Mouse (Mus musculus): ENCODE measurements around the gene Dhx32. TPM values are rescaled to one million over a fixed set of nuclear protein-coding genes. Genes with fewer than 3 reads are reported as not detected.

Gene Dhx32
- polyA plus RNA-seq, 1 experiment from 2014 or later = 75.4 TPM

- no peak for DNase-seq (ENCODE audit: low spot score)
- no peak overlapping the region for H3K27ac ChIP-seq (ENCODE audit: low read depth, low read length)
- no peak overlapping the region for H3K4me3 ChIP-seq (ENCODE audit: low read depth, low read length)
- no peak for ATAC-seq (replicated peaks; ENCODE audit: low FRiP score)
- no peaks in the 10 kb centered on the region for H3K27me3 ChIP-seq (ENCODE audit: control insufficient read depth, insufficient read depth, low read length)
- H3K36me3 ChIP-seq (ENCODE audit: control insufficient read depth, insufficient read depth, low read length) = peaks cover 2% of the 10 kb centered on the region; the same call in 1 of the 2 replicates
- WGBS = 80% methylated on average over 5 of the region's 5 CpGs
- H3K9ac ChIP-seq (ENCODE audit: low read length) = no peak overlapping the region
- no peaks in the 10 kb centered on the region for H3K9me3 ChIP-seq (ENCODE audit: control insufficient read depth, low read length)
- no peak overlapping the region for H3K4me2 ChIP-seq (ENCODE audit: low read depth, low read length, severe bottlenecking)
- H3K4me1 ChIP-seq (replicated peaks; ENCODE audit: control insufficient read depth, insufficient read depth, low read length) = no peaks in the 10 kb centered on the region
Observed at GRCm38 (mm10) chr7:133729351-133729750, 53.2 kb downstream of the Dhx32 start.

GRCm38 (mm10) chr7:133727027-133727426 is 55.5 kb downstream of the Dhx32 start:
- Histone ChIP-seq H3K9me3 (ENCODE audit: control insufficient read depth, low read length) (no peaks in the 10 kb centered on the region), H3K4me1 (replicated peaks; ENCODE audit: control insufficient read depth, insufficient read depth, low read length) (no peaks in the 10 kb centered on the region), H3K27ac (ENCODE audit: low read depth, low read length) (no peak overlapping the region), H3K9ac (ENCODE audit: low read length) (no peak overlapping the region), H3K4me2 (ENCODE audit: low read depth, low read length, severe bottlenecking) (no peak overlapping the region), H3K4me3 (ENCODE audit: low read depth, low read length) (no peak overlapping the region), H3K36me3 (ENCODE audit: control insufficient read depth, insufficient read depth, low read length) (peaks cover 3% of the 10 kb centered on the region; the same call in 1 of the 2 replicates), H3K27me3 (ENCODE audit: control insufficient read depth, insufficient read depth, low read length) (no peaks in the 10 kb centered on the region)
- ATAC-seq (replicated peaks; ENCODE audit: low FRiP score) (no peak), DNase-seq (ENCODE audit: low spot score) (no peak)
- WGBS = 84% methylated on average over 6 of the region's 6 CpGs

GRCm38 (mm10) chr7:133725571-133725970 is 57.0 kb downstream of the Dhx32 start:
- Histone ChIP-seq H3K27ac (ENCODE audit: low read depth, low read length) (no peak overlapping the region), H3K9ac (ENCODE audit: low read length) (no peak overlapping the region), H3K4me1 (replicated peaks; ENCODE audit: control insufficient read depth, insufficient read depth, low read length) (no peaks in the 10 kb centered on the region), H3K27me3 (ENCODE audit: control insufficient read depth, insufficient read depth, low read length) (no peaks in the 10 kb centered on the region), H3K4me3 (ENCODE audit: low read depth, low read length) (no peak overlapping the region), H3K9me3 (ENCODE audit: control insufficient read depth, low read length) (no peaks in the 10 kb centered on the region), H3K36me3 (ENCODE audit: control insufficient read depth, insufficient read depth, low read length) (peaks cover 9% of the 10 kb centered on the region; the same call in 1 of the 2 replicates), H3K4me2 (ENCODE audit: low read depth, low read length, severe bottlenecking) (no peak overlapping the region)
- ATAC-seq (replicated peaks; ENCODE audit: low FRiP score) (no peak), DNase-seq (ENCODE audit: low spot score) (no peak)
- WGBS = 87% methylated on average over 10 of the region's 10 CpGs

- Histone ChIP-seq H3K36me3 (ENCODE audit: control insufficient read depth, insufficient read depth, low read length) (peaks cover 13% of the 10 kb centered on the region; the same call in 1 of the 2 replicates), H3K27ac (ENCODE audit: low read depth, low read length) (no peak overlapping the region), H3K4me2 (ENCODE audit: low read depth, low read length, severe bottlenecking) (no peak overlapping the region), H3K4me1 (replicated peaks; ENCODE audit: control insufficient read depth, insufficient read depth, low read length) (no peaks in the 10 kb centered on the region), H3K9ac (ENCODE audit: low read length) (no peak overlapping the region), H3K4me3 (ENCODE audit: low read depth, low read length) (no peak overlapping the region), H3K27me3 (ENCODE audit: control insufficient read depth, insufficient read depth, low read length) (no peaks in the 10 kb centered on the region), H3K9me3 (ENCODE audit: control insufficient read depth, low read length) (no peaks in the 10 kb centered on the region)
- 83% methylated on average over 10 of the region's 10 CpGs for WGBS
- DNase-seq (ENCODE audit: low spot score) (no peak), ATAC-seq (replicated peaks; ENCODE audit: low FRiP score) (no peak)
Observed at GRCm38 (mm10) chr7:133724844-133725243, 57.7 kb downstream of the Dhx32 start.

- no peaks in the 10 kb centered on the region for H3K27me3 ChIP-seq (ENCODE audit: control insufficient read depth, insufficient read depth, low read length)
- H3K4me3 ChIP-seq (ENCODE audit: low read depth, low read length) = no peak overlapping the region
- no peak overlapping the region for H3K27ac ChIP-seq (ENCODE audit: low read depth, low read length)
- no peaks in the 10 kb centered on the region for H3K9me3 ChIP-seq (ENCODE audit: control insufficient read depth, low read length)
- 95% methylated on average over 11 of the region's 11 CpGs for WGBS
- no peak overlapping the region for H3K4me2 ChIP-seq (ENCODE audit: low read depth, low read length, severe bottlenecking)
- no peaks in the 10 kb centered on the region for H3K4me1 ChIP-seq (replicated peaks; ENCODE audit: control insufficient read depth, insufficient read depth, low read length)
- no peak overlapping the region for H3K9ac ChIP-seq (ENCODE audit: low read length)
- DNase-seq (ENCODE audit: low spot score) = no peak
- ATAC-seq (replicated peaks; ENCODE audit: low FRiP score) = no peak
- peaks cover 15% of the 10 kb centered on the region; the same call in 1 of the 2 replicates for H3K36me3 ChIP-seq (ENCODE audit: control insufficient read depth, insufficient read depth, low read length)
Observed at GRCm38 (mm10) chr7:133720616-133721015, 61.9 kb downstream of the Dhx32 start.

GRCm38 (mm10) chr7:133718580-133718979 is 63.9 kb downstream of the Dhx32 start:
- peaks cover 12% of the 10 kb centered on the region; the same call in 1 of the 2 replicates for H3K36me3 ChIP-seq (ENCODE audit: control insufficient read depth, insufficient read depth, low read length)
- H3K27ac ChIP-seq (ENCODE audit: low read depth, low read length) = no peak overlapping the region

GRCm38 (mm10) chr7:133715387-133715786 is 67.1 kb downstream of the Dhx32 start:
- Histone ChIP-seq H3K27me3 (ENCODE audit: control insufficient read depth, insufficient read depth, low read length) (no peaks in the 10 kb centered on the region), H3K4me1 (replicated peaks; ENCODE audit: control insufficient read depth, insufficient read depth, low read length) (no peaks in the 10 kb centered on the region), H3K27ac (ENCODE audit: low read depth, low read length) (no peak overlapping the region), H3K9me3 (ENCODE audit: control insufficient read depth, low read length) (no peaks in the 10 kb centered on the region), H3K9ac (ENCODE audit: low read length) (no peak overlapping the region), H3K4me2 (ENCODE audit: low read depth, low read length, severe bottlenecking) (no peak overlapping the region), H3K4me3 (ENCODE audit: low read depth, low read length) (no peak overlapping the region), H3K36me3 (ENCODE audit: control insufficient read depth, insufficient read depth, low read length) (peaks cover 4% of the 10 kb centered on the region; the same call in 1 of the 2 replicates)
- no peak for DNase-seq (ENCODE audit: low spot score)
- ATAC-seq (replicated peaks; ENCODE audit: low FRiP score) = no peak
- WGBS = 91% methylated on average over 4 of the region's 4 CpGs

More at GRCm38 (mm10) chr7:133718580-133718979, 63.9 kb downstream of the Dhx32 start:
- Histone ChIP-seq H3K27me3 (ENCODE audit: control insufficient read depth, insufficient read depth, low read length) (no peaks in the 10 kb centered on the region), H3K4me1 (replicated peaks; ENCODE audit: control insufficient read depth, insufficient read depth, low read length) (no peaks in the 10 kb centered on the region), H3K4me3 (ENCODE audit: low read depth, low read length) (no peak overlapping the region), H3K9me3 (ENCODE audit: control insufficient read depth, low read length) (no peaks in the 10 kb centered on the region), H3K9ac (ENCODE audit: low read length) (no peak overlapping the region), H3K4me2 (ENCODE audit: low read depth, low read length, severe bottlenecking) (no peak overlapping the region)
- ATAC-seq (replicated peaks; ENCODE audit: low FRiP score) = no peak
- DNase-seq (ENCODE audit: low spot score) = no peak
- WGBS = 94% methylated on average over 1 of the region's 1 CpGs

- no peak overlapping the region for H3K9ac ChIP-seq (ENCODE audit: low read length)
- no peaks in the 10 kb centered on the region for H3K36me3 ChIP-seq (ENCODE audit: control insufficient read depth, insufficient read depth, low read length)
- H3K4me1 ChIP-seq (replicated peaks; ENCODE audit: control insufficient read depth, insufficient read depth, low read length) = no peaks in the 10 kb centered on the region; the same call in 1 of the 2 replicates
- no peak for DNase-seq (ENCODE audit: low spot score)
- H3K4me3 ChIP-seq (ENCODE audit: low read depth, low read length) = no peak overlapping the region
- H3K9me3 ChIP-seq (ENCODE audit: control insufficient read depth, low read length) = no peaks in the 10 kb centered on the region
- H3K27ac ChIP-seq (ENCODE audit: low read depth, low read length) = no peak overlapping the region
- no peak overlapping the region for H3K4me2 ChIP-seq (ENCODE audit: low read depth, low read length, severe bottlenecking)
- no peak for ATAC-seq (replicated peaks; ENCODE audit: low FRiP score)
- no peaks in the 10 kb centered on the region for H3K27me3 ChIP-seq (ENCODE audit: control insufficient read depth, insufficient read depth, low read length)
- WGBS = 95% methylated on average over 2 of the region's 2 CpGs
Observed at GRCm38 (mm10) chr7:133707301-133707700, 75.2 kb downstream of the Dhx32 start.

GRCm38 (mm10) chr7:133703906-133704305 is 78.6 kb downstream of the Dhx32 start:
- Histone ChIP-seq H3K4me3 (ENCODE audit: low read depth, low read length) (no peak overlapping the region), H3K4me2 (ENCODE audit: low read depth, low read length, severe bottlenecking) (no peak overlapping the region), H3K36me3 (ENCODE audit: control insufficient read depth, insufficient read depth, low read length) (no peaks in the 10 kb centered on the region), H3K9me3 (ENCODE audit: control insufficient read depth, low read length) (no peaks in the 10 kb centered on the region), H3K27ac (ENCODE audit: low read depth, low read length) (no peak overlapping the region), H3K4me1 (replicated peaks; ENCODE audit: control insufficient read depth, insufficient read depth, low read length) (no peaks in the 10 kb centered on the region), H3K27me3 (ENCODE audit: control insufficient read depth, insufficient read depth, low read length) (no peaks in the 10 kb centered on the region), H3K9ac (ENCODE audit: low read length) (no peak overlapping the region)
- DNase-seq (ENCODE audit: low spot score) (no peak), ATAC-seq (replicated peaks; ENCODE audit: low FRiP score) (no peak)
- WGBS = 91% methylated on average over 7 of the region's 7 CpGs

Data from forebrain, embryonic 11.5 days (tissue).